Mouse (Mus musculus) small intestine, adult 2 months (tissue): ENCODE measurements around the gene Ssr2. TPM values are rescaled to one million over a fixed set of nuclear protein-coding genes. Genes with fewer than 3 reads are reported as not detected.
A peak's percentile ranks its signal among the peaks of the same experiment; 100 is the strongest.

Experiments used
- H3K27ac ChIP-seq: fragments of 200-500 bp; 2 replicates; pipeline ENCODE4 v1.5.1; 2012; ENCODE audit warnings: low read depth, low read length, control low read depth, inconsistent platforms; ENCODE audit not compliant: insufficient read depth
- H3K27me3 ChIP-seq: fragments of 200-500 bp; 2 replicates; pipeline ENCODE4 v1.6.1; 2012; ENCODE audit warnings: mild to moderate bottlenecking, moderate library complexity, low read length, inconsistent platforms; ENCODE audit not compliant: control insufficient read depth, insufficient read depth
- H3K36me3 ChIP-seq: fragments of 200-500 bp; 2 replicates; pipeline ENCODE4 v1.6.1; 2012; ENCODE audit warnings: mild to moderate bottlenecking, low read length, control low read depth, inconsistent platforms; ENCODE audit not compliant: control insufficient read depth, insufficient read depth
- H3K4me1 ChIP-seq: fragments of 200-500 bp; 2 replicates; pipeline ENCODE4 v1.6.1; 2012; ENCODE audit warnings: low read length, inconsistent platforms, mixed read lengths; ENCODE audit not compliant: control insufficient read depth, insufficient read depth, insufficient read length
- H3K4me3 ChIP-seq: fragments of 200-500 bp; 2 replicates; pipeline ENCODE4 v1.5.1; 2012; ENCODE audit warnings: low read depth, mild to moderate bottlenecking, control low read depth, inconsistent platforms, low read length, moderate library complexity
- CTCF ChIP-seq: fragments of 200-500 bp; IDR thresholded peaks from 2 replicates; pipeline ENCODE4 v1.5.1; 2012; ENCODE audit warnings: low read depth, mild to moderate bottlenecking, control low read depth, inconsistent platforms, low read length, moderate library complexity, mixed read lengths; ENCODE audit not compliant: insufficient replicate concordance, insufficient read length; ENCODE audit errors: extremely low read depth
- POLR2A ChIP-seq: fragments of 200-500 bp; IDR thresholded peaks from 2 replicates; pipeline ENCODE4 v1.6.1; 2012; ENCODE audit warnings: low read depth, mild to moderate bottlenecking, control low read depth, inconsistent platforms, low read length, moderate library complexity
- WGBS: fragments of 180-500 bp; shearing (Covaris S2); methylation state at CpG from one replicate; pipeline ENCODE4 v1.1.7; 2018; 5-methylcytosine and 5-hydroxymethylcytosine counted together
- polyA plus RNA-seq: library from polyadenylated mRNA; depleted of rRNA; stranded (reverse); fragments of >200 nt; gene quantifications from 2 replicates; pipeline ENCODE4 v1.2.3, GENCODE M21; 2012; rRNA removed

Gene Ssr2
- polyA plus RNA-seq, 1 experiment, result 182 TPM

- Histone ChIP-seq H3K27me3 (no peaks in the 10 kb centered on the region), H3K4me1 (no peaks in the 10 kb centered on the region), H3K4me3 (no peak overlapping the region), H3K27ac (no peak overlapping the region), H3K36me3 (peaks cover 72% of the 10 kb centered on the region)
- 68% methylated on average over 6 of the region's 6 CpGs for WGBS
- TF ChIP-seq CTCF (no peak), POLR2A (no peak)
Measured at GRCm38 (mm10) chr3:88630849-88631341, 55.2 kb downstream of the Ssr2 start.

GRCm38 (mm10) chr3:88631921-88632587 lies 56.4 kb downstream of the Ssr2 start:
- H3K4me3 ChIP-seq, result no peak overlapping the region
- H3K4me1 ChIP-seq, result no peaks in the 10 kb centered on the region
- H3K36me3 ChIP-seq, result peaks cover 83% of the 10 kb centered on the region
- no peaks in the 10 kb centered on the region for H3K27me3 ChIP-seq
- no peak overlapping the region for H3K27ac ChIP-seq
- TF ChIP-seq POLR2A (no peak), CTCF (peak; percentile 58; the same call in 1 of the 2 replicates)
- 66% methylated on average over 12 of the region's 12 CpGs for WGBS

GRCm38 (mm10) chr3:88633056-88633455 lies 57.4 kb downstream of the Ssr2 start:
- Histone ChIP-seq H3K27me3 (no peaks in the 10 kb centered on the region), H3K36me3 (peaks cover 90% of the 10 kb centered on the region)
- 91% methylated on average over 10 of the region's 10 CpGs for WGBS

GRCm38 (mm10) chr3:88635506-88636275 lies 60.0 kb downstream of the Ssr2 start:
- 93% methylated on average over 19 of the region's 19 CpGs for WGBS
- peaks cover 86% of the 10 kb centered on the region for H3K36me3 ChIP-seq

More at GRCm38 (mm10) chr3:88633056-88633455, 57.4 kb downstream of the Ssr2 start:
- TF ChIP-seq POLR2A (no peak), CTCF (no peak)
- H3K27ac ChIP-seq, result no peak overlapping the region
- H3K4me1 ChIP-seq, result no peaks in the 10 kb centered on the region
- H3K4me3 ChIP-seq, result no peak overlapping the region

GRCm38 (mm10) chr3:88636555-88636986 lies 60.9 kb downstream of the Ssr2 start:
- no peaks in the 10 kb centered on the region for H3K4me1 ChIP-seq
- 93% methylated on average over 8 of the region's 8 CpGs for WGBS
- H3K36me3 ChIP-seq, result peaks cover 81% of the 10 kb centered on the region

More at GRCm38 (mm10) chr3:88635506-88636275, 60.0 kb downstream of the Ssr2 start:
- no peak overlapping the region for H3K4me3 ChIP-seq
- no peak for TF ChIP-seq POLR2A
- TF ChIP-seq CTCF, result no peak
- no peaks in the 10 kb centered on the region for H3K4me1 ChIP-seq
- H3K27me3 ChIP-seq, result no peaks in the 10 kb centered on the region
- no peak overlapping the region for H3K27ac ChIP-seq

GRCm38 (mm10) chr3:88637134-88637533 lies 61.5 kb downstream of the Ssr2 start:
- Histone ChIP-seq H3K4me3 (no peak overlapping the region), H3K27me3 (no peaks in the 10 kb centered on the region), H3K27ac (no peak overlapping the region), H3K36me3 (peaks cover 77% of the 10 kb centered on the region), H3K4me1 (no peaks in the 10 kb centered on the region)
- no peak for TF ChIP-seq POLR2A
- TF ChIP-seq CTCF, result no peak
- WGBS, result 94% methylated on average over 5 of the region's 5 CpGs

More at GRCm38 (mm10) chr3:88636555-88636986, 60.9 kb downstream of the Ssr2 start:
- Histone ChIP-seq H3K4me3 (no peak overlapping the region), H3K27me3 (no peaks in the 10 kb centered on the region), H3K27ac (no peak overlapping the region)
- TF ChIP-seq POLR2A, result no peak
- TF ChIP-seq CTCF, result no peak

Other genes with a start within 250 kb of the Ssr2 start
- gene Tmem79, start 239.7 kb upstream of the Ssr2 start, polyA plus RNA-seq, result 32.5 and 47.1 TPM in 2 replicates
- 33.9 and 42.4 TPM in 2 replicates for gene Smg5, start 239.6 kb upstream of the Ssr2 start, polyA plus RNA-seq
- gene Paqr6, start 211.3 kb upstream of the Ssr2 start, polyA plus RNA-seq, result 1.5 and 1.7 TPM in 2 replicates
- 2.2 and 6.7 TPM in 2 replicates for gene Bglap3, start 203.1 kb upstream of the Ssr2 start, polyA plus RNA-seq
- gene Bglap2, start 197.2 kb upstream of the Ssr2 start, polyA plus RNA-seq, result 0.70 TPM in 1 of 2 replicates, not detected in the other
- gene Bglap, start 191.4 kb upstream of the Ssr2 start, polyA plus RNA-seq, result 1.6 TPM in 1 of 2 replicates, not detected in the other
- 52.3 and 108 TPM in 2 replicates for gene Pmf1, start 165.5 kb upstream of the Ssr2 start, polyA plus RNA-seq
- gene Slc25a44, start 150.7 kb upstream of the Ssr2 start, polyA plus RNA-seq, result 19.7 and 44.8 TPM in 2 replicates
- gene Sema4a, start 114.7 kb upstream of the Ssr2 start, polyA plus RNA-seq, result 137 and 321 TPM in 2 replicates
- gene Lmna, start 65.9 kb upstream of the Ssr2 start, polyA plus RNA-seq, result 209 and 353 TPM in 2 replicates
- 0.41 and 0.60 TPM in 2 replicates for gene Mex3a, start 43.5 kb upstream of the Ssr2 start, polyA plus RNA-seq
- 132 and 184 TPM in 2 replicates for gene Rab25, start 27.6 kb upstream of the Ssr2 start, polyA plus RNA-seq
- 99.8 and 167 TPM in 2 replicates for gene Lamtor2, start 22.8 kb upstream of the Ssr2 start, polyA plus RNA-seq
- gene Ubqln4, start 22.1 kb upstream of the Ssr2 start, polyA plus RNA-seq, result 26.0 and 35.4 TPM in 2 replicates
- gene Arhgef2, start 30.1 kb downstream of the Ssr2 start, polyA plus RNA-seq, result 49.5 and 110 TPM in 2 replicates
- gene Rxfp4, start 77.3 kb downstream of the Ssr2 start, polyA plus RNA-seq, result not detected in 2 replicates
- gene Khdc4, start 109.9 kb downstream of the Ssr2 start, polyA plus RNA-seq, result 20.2 and 23.2 TPM in 2 replicates
- gene Rit1, start 141.0 kb downstream of the Ssr2 start, polyA plus RNA-seq, result 13.2 and 21.5 TPM in 2 replicates
- gene Syt11, start 199.3 kb downstream of the Ssr2 start, polyA plus RNA-seq, result 1.8 and 1.9 TPM in 2 replicates